Mouse (Mus musculus) kidney, adult 18-20 months (tissue): ENCODE data around the gene Cdk14.
"Not testable (repeated sequence)": the region's sequence is repeated elsewhere in the genome, so short reads cannot be mapped to it uniquely, and the experiment has no call there.

Experiments used
- DNase-seq: peaks from one replicate; pipeline ENCODE4 v3.0.0; 2021

The Cdk14 gene

GRCm38 (mm10) chr5:5365285-5366076 lies 54.6 kb downstream of the Cdk14 start:
- DNase-seq, result no peak

- no peak for DNase-seq
These were observed 58.4 kb downstream of the Cdk14 start for GRCm38 (mm10) chr5:5361684-5362083.

- DNase-seq, result no peak
These were observed 59.8 kb downstream of the Cdk14 start for GRCm38 (mm10) chr5:5360338-5360737.

- DNase-seq, result no peak
These were observed 60.2 kb downstream of the Cdk14 start for GRCm38 (mm10) chr5:5359915-5360314.

GRCm38 (mm10) chr5:5359370-5359769 lies 60.7 kb downstream of the Cdk14 start:
- DNase-seq, result no peak

GRCm38 (mm10) chr5:5358019-5358717 lies 61.9 kb downstream of the Cdk14 start:
- DNase-seq, result no peak

- DNase-seq, result no peak
These were observed 65.3 kb downstream of the Cdk14 start for GRCm38 (mm10) chr5:5354684-5355368.

GRCm38 (mm10) chr5:5353946-5354345 lies 66.2 kb downstream of the Cdk14 start:
- DNase-seq, result no peak

GRCm38 (mm10) chr5:5344646-5345045 lies 75.5 kb downstream of the Cdk14 start:
- no peak for DNase-seq

GRCm38 (mm10) chr5:5343741-5344140 lies 76.4 kb downstream of the Cdk14 start:
- no peak for DNase-seq

- DNase-seq, result no peak
These were observed 76.8 kb downstream of the Cdk14 start for GRCm38 (mm10) chr5:5343267-5343666.

GRCm38 (mm10) chr5:5342410-5343137 lies 77.5 kb downstream of the Cdk14 start:
- no peak for DNase-seq

GRCm38 (mm10) chr5:5341611-5342010 lies 78.5 kb downstream of the Cdk14 start:
- no peak for DNase-seq

GRCm38 (mm10) chr5:5333916-5334315 lies 86.2 kb downstream of the Cdk14 start:
- no peak for DNase-seq

- DNase-seq, result no peak
These were observed 89.1 kb downstream of the Cdk14 start for GRCm38 (mm10) chr5:5330926-5331460.

- not testable (repeated sequence) for DNase-seq
These were observed 91.1 kb downstream of the Cdk14 start for GRCm38 (mm10) chr5:5329018-5329417.

GRCm38 (mm10) chr5:5326716-5327115 lies 93.4 kb downstream of the Cdk14 start:
- DNase-seq, result no peak

- DNase-seq, result no peak
These were observed 97.4 kb downstream of the Cdk14 start for GRCm38 (mm10) chr5:5322699-5323098.

- DNase-seq, result no peak
These were observed 99.5 kb downstream of the Cdk14 start for GRCm38 (mm10) chr5:5320506-5321181.

- DNase-seq, result no peak
These were observed 100.1 kb downstream of the Cdk14 start for GRCm38 (mm10) chr5:5319824-5320505.

GRCm38 (mm10) chr5:5314270-5314669 lies 105.8 kb downstream of the Cdk14 start:
- no peak for DNase-seq
